Mouse (Mus musculus) ES-CJ7 (cell line): ENCODE data around the gene Mia2.

ENCODE experiments used
- DNase-seq: peaks from one replicate; pipeline ENCODE4 v3.0.0; 2011; ENCODE audit warnings: low read depth, low spot score

The Mia2 gene

GRCm38 (mm10) chr12:59162797-59163196 lies 67.2 kb downstream of the Mia2 start:
- DNase-seq: no peak

DNA sequence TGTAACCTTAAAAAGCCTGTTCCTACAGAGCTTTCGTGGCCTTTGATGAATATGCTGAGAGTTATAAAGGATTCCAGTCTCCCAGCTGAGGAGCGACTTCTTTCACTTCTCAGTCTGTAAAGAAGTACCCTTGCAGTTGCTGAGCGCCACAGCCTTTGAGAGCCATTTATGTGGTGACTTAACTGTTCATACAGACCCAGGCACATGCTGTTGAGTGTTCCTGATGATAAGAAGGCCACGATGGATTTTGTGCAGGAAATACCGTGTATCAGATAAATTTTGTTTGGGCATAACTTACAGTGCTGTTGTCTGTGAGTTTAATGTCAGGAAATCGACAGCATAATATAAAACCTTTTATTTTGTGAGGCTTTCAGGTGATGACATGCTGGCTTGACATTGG lies 68.9 kb downstream of the Mia2 start:
- no peak for DNase-seq

GRCm38 (mm10) chr12:59166557-59166956 lies 71.0 kb downstream of the Mia2 start:
- DNase-seq: no peak

- DNase-seq: no peak
These were observed 74.3 kb downstream of the Mia2 start for GRCm38 (mm10) chr12:59169935-59170334.

DNA sequence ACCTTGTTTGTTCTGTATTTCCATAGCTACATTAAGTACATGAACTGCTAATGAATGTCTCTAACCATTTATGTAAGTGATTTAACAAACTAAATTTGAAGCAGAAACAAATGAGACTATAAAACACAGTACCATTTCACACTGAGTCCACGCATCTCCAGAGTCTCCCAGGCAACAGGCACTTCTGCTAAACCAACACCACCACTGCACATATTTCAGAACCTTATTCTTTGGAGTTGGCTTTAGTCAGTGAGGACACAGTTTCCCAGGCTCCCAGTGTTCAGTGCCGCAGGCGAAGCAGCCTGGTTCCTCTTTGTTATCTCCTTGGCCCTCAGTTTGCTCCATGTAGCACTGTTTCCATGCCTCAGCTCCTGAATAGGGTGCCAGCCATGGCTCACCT lies 82.2 kb downstream of the Mia2 start:
- no peak for DNase-seq

- no peak for DNase-seq
These were observed 92.6 kb downstream of the Mia2 start for GRCm38 (mm10) chr12:59188086-59188682.

DNA sequence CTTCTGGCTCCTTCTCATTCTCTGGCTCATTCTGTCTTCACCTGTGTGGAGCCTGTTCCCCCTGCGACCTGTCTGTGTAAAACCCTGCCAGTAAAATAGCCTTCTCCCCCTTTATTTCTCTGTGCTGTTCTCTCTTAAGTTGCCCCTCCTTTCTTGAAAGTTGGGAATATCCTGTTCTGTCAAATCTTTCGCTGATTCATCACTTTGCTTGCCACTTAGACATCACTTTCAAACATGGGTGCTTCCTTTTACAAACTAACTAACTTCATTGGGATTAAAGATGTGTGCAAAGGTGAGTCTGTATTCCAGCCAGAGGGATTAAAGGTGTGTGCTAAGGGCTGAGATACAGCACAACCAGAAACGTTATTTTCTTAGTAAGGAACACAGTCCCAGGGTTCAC lies 98.0 kb downstream of the Mia2 start:
- no peak for DNase-seq

DNA sequence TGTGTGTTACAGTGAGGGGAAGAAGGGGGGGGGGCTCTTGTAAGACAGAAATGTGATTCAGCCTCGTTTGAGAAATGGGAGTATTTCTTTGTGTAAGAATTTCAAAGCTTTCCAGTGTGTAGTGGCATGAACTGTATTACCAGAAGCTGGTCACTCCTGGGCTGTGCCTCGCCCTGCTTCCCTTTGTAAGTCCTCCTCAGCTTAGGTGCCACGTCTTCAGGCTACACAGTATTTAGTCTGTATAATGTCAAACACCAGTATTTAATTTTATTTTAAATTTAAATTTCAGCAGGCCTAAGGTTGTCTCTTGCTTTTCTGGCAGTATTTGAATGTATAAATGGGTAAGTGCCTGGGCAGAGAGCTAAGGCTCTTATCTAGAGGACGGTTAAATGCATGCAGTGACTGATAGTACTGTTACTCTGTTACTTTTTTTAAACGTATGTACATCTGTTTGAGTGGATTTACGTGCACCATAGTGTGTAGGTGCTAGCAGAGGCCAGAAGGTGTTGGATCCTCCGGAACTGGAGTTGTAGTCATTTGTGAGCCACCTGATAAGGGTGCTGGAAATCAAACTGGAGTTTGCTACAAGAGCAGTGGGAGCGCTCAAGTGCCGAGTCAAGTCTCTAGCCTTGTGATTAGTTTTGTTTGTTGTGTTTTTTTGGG lies 98.9 kb downstream of the Mia2 start:
- DNase-seq: no peak

DNA sequence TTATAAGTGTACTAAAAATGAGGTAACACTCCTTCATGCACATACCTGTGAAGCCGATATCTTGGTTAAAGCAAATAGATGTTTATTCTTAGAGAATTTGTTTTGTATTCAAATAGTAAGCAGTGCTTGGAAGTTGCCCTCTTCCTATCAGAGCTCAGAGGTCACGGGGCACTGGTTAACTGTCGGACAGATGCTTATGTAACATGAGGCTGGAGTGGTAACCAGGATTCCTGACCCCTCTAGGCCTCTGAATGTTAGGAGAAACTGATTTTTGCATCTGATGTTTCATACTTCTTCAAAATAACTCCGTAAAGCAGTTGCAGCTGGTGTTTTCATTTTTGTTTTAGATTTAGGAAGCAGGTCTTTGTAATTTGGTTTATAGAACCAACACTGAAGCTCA lies 99.5 kb downstream of the Mia2 start:
- DNase-seq: no peak

- no peak for DNase-seq
These were observed 100.3 kb downstream of the Mia2 start for GRCm38 (mm10) chr12:59195941-59196340.

GRCm38 (mm10) chr12:59198750-59199149 lies 103.2 kb downstream of the Mia2 start:
- DNase-seq: peak; percentile 42

- peak; percentile 19 for DNase-seq
These were observed 103.8 kb downstream of the Mia2 start for GRCm38 (mm10) chr12:59199361-59199760.

GRCm38 (mm10) chr12:59205571-59205970 lies 110.0 kb downstream of the Mia2 start:
- DNase-seq: peak; percentile 21

GRCm38 (mm10) chr12:59206208-59206999 lies 110.8 kb downstream of the Mia2 start:
- no peak for DNase-seq

- DNase-seq: no peak
These were observed 111.4 kb downstream of the Mia2 start for GRCm38 (mm10) chr12:59207000-59207390.

GRCm38 (mm10) chr12:59207814-59208213 lies 112.2 kb downstream of the Mia2 start:
- DNase-seq: no peak

DNA sequence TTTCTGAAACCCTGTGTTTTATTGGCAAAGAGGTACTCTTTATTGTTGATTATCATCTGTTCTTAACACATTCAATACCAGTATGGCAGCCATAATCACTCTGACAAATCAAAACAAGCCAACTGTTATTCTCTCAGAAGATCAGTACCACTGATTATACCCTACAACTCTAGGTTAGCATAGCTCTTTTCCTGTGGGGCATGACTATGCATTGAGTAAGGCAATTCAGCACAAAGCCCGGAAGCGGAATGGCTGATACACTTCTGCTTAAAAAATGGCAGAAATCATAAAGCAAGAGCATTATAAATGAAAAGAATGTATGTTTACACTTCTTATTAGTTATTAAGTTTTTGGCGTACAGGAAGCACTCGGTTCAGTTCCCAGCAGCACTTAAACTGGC lies 120.6 kb downstream of the Mia2 start:
- DNase-seq: no peak

DNA sequence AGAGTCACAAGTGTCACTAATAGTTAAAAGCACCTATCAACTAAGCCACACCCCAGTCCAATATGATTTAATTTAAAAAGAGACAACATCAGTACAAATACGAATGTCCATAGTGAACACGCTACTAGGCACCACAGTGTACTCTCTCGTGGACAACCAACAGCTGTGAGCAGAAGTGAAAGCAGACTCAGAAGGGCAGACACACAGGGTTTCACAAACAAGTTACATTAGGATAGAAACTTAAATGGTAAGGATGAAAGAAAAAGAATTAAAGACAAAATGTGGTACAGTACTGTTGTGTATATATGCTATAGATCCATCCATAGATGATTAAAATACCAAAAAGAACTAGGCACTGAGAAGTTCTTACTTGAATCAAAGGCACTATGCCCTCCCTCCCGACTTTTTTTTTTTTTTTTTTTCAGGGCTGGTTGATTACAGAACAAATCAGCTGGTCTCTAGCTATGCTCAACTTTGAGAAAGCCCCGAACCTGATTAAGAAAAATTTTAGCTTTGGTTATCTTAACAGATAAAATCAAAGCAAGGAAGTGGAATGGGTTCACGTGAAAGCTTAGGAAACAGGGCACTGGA lies 121.2 kb downstream of the Mia2 start:
- no peak for DNase-seq

DNA sequence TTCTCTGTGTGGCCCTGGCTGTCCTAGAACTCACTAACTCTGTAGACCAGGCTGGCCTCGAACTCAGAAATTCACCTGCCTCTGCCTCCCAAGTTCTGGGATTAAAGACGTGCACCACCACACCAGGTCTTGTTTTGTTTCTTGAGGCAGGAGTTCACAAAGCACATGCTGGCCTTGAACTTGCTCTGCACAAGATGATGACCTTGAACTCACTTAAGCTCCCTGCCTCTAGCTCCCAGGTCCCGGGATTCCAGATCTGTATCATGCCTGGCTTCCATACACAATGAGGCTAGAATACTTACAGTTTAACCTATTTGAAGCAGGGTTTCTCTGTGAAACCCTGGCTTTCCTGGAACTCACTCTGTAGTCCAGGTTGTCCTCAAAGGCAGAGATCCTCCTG lies 121.7 kb downstream of the Mia2 start:
- DNase-seq: peak; percentile 52

- DNase-seq: peak; percentile 32
These were observed 123.2 kb downstream of the Mia2 start for GRCm38 (mm10) chr12:59218640-59219321.

DNA sequence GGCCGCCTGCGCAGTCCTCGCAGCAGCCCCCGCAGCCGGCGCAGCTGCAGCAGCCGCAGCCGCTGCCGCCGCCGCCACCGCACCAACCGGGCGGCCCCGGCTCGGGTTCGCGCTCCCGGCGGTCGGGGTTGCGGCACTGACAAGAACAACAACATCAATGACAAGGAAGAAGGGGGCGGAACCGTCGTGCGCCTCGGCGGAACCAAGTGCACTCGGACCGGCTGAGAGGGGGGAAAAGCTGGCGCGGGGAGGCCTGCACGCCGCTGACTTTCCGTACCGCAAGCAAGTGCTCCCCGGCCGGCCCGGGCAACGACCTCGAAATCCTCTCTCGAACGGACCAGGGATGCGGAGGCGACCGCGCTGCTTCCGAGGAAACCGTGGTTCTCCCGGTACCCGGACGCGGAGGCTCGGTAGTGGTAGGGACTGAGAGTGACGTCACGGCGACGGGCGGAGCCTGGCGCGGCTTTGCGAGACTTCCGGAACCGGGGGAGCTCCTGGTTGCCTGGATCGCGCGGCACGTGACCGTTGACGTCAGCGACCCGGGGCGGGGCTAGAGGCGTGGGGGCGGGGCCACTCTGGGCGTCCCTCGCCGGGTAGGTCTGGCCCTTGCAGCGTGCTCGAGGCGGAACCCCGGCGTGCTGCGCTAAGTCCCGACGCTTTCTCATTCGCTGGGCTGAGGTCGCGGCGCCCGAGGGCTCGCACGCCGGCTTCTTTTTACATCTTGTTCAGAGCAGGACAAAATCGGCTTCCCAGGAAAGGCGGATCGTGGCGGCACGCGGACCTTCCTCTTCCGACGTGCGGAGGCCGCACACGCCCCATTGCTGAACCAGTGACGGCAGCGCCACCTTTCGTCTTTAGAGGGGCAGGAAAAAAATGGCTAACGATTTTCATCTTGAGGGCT lies 124.0 kb downstream of the Mia2 start, which contains the start of gene Fbxo33:
Fbxo33 (minus strand) TSS at position 401 of the 901 bp plus-strand sequence.
- DNase-seq: peak; percentile 97
